Mouse (Mus musculus) macrophage (primary cell): ENCODE measurements around the gene Maff. TPM values are rescaled to one million over a fixed set of nuclear protein-coding genes. Genes with fewer than 3 reads are reported as not detected.

Source experiments
- H3K27ac ChIP-seq: fragments of 350-480 bp; formaldehyde crosslinking; 2 replicates; pipeline ENCODE4 v1.9.0; 2021
- H3K36me3 ChIP-seq: fragments of 350-480 bp; formaldehyde crosslinking; 2 replicates; pipeline ENCODE4 v1.9.0; 2021; ENCODE audit errors: inconsistent target
- H3K4me3 ChIP-seq: fragments of 350-480 bp; formaldehyde crosslinking; 2 replicates; pipeline ENCODE4 v1.9.0; 2021; ENCODE audit errors: inconsistent target
- H3K79me2 ChIP-seq: fragments of 350-480 bp; formaldehyde crosslinking; 2 replicates; pipeline ENCODE4 v1.9.0; 2021; ENCODE audit errors: inconsistent target
- WGBS: methylation state at CpG from one replicate; pipeline ENCODE4 v1.1.7; 2026; ENCODE audit warnings: inconsistent platforms; ENCODE audit not compliant: missing documents; 5-methylcytosine and 5-hydroxymethylcytosine counted together
- polyA plus RNA-seq: library from polyadenylated mRNA; stranded (reverse); fragments of 250-400 nt; gene quantifications from 3 replicates; pipeline ENCODE4 v1.2.4, GENCODE M21; 2018; ENCODE audit warnings: inconsistent platforms

The Maff gene
- polyA plus RNA-seq, 1 experiment from 2014 or later, result 0.80 TPM

DNA sequence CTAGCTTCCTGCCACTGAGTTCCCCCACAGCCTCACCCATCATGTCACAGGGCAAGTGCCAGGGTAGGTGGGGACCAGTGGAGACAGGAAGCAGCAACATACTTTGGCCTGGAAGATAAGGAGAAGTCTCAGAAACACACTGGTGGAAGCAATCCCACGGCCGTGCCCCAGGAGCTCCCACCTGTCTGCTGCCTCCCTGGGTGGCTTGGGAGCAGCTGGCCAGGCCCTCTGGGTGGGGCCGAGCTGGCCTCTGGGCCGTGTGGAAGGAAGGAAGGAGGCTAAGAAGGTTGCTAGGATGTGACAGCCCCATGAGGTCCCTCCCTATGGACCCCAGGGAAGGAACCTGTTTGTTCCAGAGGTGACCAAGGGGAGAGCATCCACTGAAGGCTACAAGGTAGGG lies 14.6 kb downstream of the Maff start:
- no peak overlapping the region for H3K4me3 ChIP-seq
- no peaks in the 10 kb centered on the region for H3K79me2 ChIP-seq
- H3K36me3 ChIP-seq, result peaks cover 49% of the 10 kb centered on the region
- WGBS, result 43% methylated on average over 4 of the region's 4 CpGs
- no peak overlapping the region for H3K27ac ChIP-seq

DNA sequence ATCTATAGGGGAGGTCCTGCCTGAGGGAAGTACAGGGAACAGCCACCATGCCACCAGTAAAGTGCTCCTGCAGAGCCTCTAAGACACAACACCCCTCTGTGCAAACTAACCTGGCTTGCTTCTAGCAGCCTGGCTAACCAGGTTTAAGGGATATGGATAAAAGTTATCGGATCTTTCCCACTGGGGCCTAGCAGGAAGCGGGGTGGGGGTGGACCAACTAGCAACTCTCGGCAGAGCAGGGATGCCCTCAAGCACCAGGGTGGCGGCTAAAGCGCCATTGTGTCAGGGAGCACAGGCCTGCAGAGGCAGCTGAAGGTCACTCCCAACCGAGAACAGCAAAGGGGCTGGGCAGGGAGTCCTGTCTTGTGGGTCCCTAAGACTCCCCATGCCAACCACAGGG lies 17.7 kb downstream of the Maff start:
- 91% methylated on average over 6 of the region's 6 CpGs for WGBS
- Histone ChIP-seq H3K4me3 (no peak overlapping the region), H3K27ac (no peak overlapping the region), H3K36me3 (peaks cover 79% of the 10 kb centered on the region), H3K79me2 (no peaks in the 10 kb centered on the region)

DNA sequence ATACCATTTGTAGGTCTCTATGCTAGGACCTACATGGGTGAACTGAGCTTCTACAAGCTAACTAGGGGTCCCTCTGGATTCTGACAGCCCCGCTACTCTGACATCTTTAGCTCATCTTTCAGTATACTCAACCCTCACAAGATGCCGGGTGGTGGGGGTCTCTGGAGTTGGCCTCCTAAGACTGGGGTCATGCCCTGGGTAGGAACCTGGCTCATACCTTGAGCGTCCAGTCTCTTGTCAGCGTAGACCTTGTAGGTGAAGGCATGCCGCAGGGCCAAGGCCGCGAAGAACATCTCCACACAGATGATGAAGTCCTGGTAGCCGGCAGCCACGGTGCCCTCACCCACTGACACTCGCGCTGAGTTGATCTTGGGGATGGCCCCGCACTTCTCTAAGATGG lies 18.6 kb downstream of the Maff start:
- no peak overlapping the region for H3K27ac ChIP-seq
- no peak overlapping the region for H3K4me3 ChIP-seq
- H3K36me3 ChIP-seq, result peaks cover 89% of the 10 kb centered on the region
- WGBS, result 96% methylated on average over 12 of the region's 12 CpGs
- H3K79me2 ChIP-seq, result no peaks in the 10 kb centered on the region

DNA sequence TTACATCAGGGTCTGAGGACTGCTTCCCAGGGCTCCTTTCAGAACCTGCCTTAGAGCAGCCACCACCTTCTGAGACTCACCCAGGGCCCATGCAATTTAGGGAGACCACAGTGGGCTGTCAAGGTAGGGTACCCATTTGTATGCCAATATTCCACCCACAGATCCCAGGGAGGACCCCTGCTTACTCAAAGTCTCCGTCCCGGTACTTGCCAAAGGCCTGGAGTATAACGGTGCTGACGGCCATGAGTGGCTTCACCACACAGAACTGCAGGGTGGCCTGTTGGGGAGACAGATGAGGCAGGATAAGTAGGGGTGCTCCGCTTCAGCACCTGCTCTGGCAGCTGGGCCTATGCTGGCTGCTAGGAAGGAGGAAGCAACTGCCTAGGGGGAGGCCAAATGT lies 20.0 kb downstream of the Maff start:
- no peaks in the 10 kb centered on the region for H3K79me2 ChIP-seq
- no peak overlapping the region for H3K4me3 ChIP-seq
- no peak overlapping the region for H3K27ac ChIP-seq
- peaks cover 97% of the 10 kb centered on the region for H3K36me3 ChIP-seq
- 100% methylated on average over 5 of the region's 5 CpGs for WGBS

DNA sequence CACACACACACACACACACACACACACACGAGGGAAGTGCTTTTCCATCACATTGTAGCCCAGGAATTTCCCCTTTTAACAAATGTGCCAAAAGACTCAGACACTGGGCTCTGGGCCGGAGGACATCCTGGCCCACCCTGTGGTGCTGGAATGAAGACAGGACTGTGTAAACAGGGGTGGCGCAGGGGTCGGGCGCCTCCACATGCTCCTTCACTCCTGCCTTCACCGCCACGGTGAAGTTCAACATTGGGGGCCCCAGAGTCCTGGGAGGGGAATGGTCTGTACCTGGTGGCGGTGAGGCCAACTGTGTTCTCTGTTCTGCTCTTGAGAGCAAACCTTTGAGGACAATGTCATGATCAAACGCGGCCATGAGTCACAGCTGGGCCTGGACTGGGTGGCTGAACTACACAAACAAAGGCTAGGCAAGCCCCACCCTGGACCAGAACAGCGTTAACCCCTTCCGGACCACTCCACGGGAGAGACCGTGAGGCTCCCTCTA lies 21.9 kb downstream of the Maff start:
- Histone ChIP-seq H3K36me3 (peaks cover 96% of the 10 kb centered on the region), H3K4me3 (no peak overlapping the region), H3K27ac (no peak overlapping the region), H3K79me2 (no peaks in the 10 kb centered on the region)
- 90% methylated on average over 13 of the region's 14 CpGs for WGBS

DNA sequence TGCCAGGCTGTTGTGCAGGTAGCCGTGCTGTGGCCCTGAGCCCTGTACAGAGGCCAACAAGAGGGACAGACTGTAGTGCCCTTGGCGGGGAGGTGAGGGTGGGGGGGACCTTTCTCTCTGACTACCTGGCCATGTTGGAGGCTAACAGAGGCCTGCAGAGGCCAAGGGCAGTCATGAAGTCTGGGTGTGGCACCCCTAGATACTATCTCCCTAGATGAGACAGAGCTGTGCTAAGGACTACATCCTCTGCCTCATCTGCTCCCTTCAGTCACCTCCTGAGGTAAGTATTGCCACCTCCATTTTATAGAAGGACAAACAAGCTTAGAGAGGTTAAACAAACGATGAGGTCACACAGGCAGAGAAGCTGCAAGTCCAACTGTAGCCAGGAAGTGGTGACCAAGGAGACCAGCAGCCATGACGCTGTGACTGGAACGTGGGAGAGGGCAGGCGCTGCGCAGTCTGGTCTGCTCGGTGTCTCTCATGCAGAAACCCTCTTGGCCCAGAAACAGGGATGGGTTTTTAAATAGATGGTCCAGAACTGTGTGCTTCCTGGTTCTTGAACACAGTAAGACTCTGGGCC lies 22.5 kb downstream of the Maff start:
- 93% methylated on average over 8 of the region's 8 CpGs for WGBS
- Histone ChIP-seq H3K79me2 (no peaks in the 10 kb centered on the region), H3K4me3 (no peak overlapping the region), H3K27ac (no peak overlapping the region), H3K36me3 (peaks cover 96% of the 10 kb centered on the region)

DNA sequence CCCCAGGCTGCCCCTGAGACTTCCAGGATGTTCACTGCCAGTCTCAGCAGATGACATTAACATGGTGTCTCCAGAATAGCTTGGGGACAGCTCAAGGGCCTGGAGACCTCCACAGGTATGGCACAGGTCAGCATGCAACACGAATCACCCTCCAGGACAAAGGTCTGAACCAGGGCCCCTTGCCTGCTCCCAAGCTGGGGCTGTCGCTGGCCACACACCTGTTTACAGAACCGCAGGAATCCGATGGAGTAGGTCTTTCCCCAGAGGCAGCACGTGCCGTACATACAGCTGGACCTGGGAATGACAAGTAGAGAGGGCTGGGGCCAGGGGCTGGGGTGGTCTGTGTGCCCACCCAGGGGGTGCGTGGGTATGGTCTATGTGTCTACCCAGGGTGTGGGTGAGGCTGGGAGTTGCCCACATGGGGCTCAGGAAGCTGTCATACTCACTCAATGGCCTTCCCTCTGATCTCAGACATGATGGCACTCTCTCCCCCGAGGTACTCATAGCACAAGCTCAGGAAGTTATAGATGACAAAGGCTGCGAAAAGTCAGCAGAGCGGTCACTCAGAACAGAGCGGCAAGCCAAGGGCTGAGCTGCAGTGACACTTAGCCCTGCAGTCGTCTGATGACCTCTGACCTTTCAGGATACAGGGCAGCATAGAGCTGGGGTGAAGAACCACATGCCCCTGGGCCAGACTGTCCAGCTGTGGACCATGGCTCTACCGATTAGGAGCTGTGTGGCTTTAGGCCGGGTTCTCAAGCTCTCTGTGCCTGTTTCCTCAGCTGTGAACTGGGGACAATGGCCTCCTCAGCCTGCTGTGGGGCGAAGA lies 23.2 kb downstream of the Maff start:
- whole genome bisulfite sequencing, result 94% methylated on average over 15 of the region's 15 CpGs
- Histone ChIP-seq H3K36me3 (peaks cover 96% of the 10 kb centered on the region), H3K4me3 (no peak overlapping the region), H3K79me2 (no peaks in the 10 kb centered on the region), H3K27ac (no peak overlapping the region)

DNA sequence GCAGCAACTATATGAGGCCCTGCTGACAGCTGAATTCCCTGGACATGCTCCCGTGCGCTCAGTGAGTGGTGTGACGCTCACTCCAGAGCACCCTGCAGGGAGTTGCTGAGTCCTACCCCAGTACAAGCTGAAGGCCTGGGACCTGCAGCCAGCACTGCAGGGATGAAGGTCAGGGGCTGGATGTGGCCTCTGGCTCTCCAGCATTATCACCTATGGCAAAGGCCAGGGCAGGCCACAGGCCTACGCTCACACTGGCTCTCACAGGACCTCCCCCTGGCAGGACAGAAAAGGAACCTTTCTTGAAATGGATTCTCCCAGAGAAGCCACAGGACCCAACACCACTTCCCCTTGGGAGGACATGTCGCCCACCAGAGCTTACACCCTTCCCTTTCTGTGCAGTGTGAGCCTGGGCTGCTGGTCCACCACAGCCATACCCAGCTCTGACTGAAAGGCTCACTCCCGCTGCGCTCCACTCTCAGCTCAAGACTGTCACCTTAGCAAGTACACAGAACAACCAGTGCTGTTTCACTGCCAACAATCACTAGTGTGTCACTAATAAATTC lies 23.9 kb downstream of the Maff start:
- 78% methylated on average over 7 of the region's 7 CpGs for WGBS
- H3K36me3 ChIP-seq, result peaks cover 95% of the 10 kb centered on the region
- H3K79me2 ChIP-seq, result no peaks in the 10 kb centered on the region
- no peak overlapping the region for H3K27ac ChIP-seq
- H3K4me3 ChIP-seq, result no peak overlapping the region

DNA sequence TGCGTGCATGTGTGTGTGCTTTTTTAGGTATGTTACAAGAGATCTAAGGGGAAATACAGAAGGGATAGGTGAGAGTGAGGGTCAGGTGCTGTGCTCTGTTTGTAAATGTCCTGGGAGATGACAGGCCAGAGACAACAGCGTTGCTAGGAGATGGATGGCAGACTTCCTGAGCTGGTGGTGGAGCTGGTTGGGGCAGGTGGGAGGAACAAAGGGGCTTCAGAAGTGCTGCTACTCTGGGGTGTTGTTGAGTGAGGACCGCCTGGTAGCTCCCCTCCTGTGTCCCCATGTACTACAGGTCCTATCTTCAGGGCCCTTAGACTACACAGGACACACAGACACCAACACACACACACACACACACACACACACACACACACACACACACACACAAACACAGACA lies 28.3 kb downstream of the Maff start:
- peaks cover 87% of the 10 kb centered on the region for H3K36me3 ChIP-seq
- WGBS, result 89% methylated on average over 3 of the region's 3 CpGs
- H3K4me3 ChIP-seq, result no peak overlapping the region
- H3K27ac ChIP-seq, result no peak overlapping the region
- peaks cover 18% of the 10 kb centered on the region for H3K79me2 ChIP-seq

DNA sequence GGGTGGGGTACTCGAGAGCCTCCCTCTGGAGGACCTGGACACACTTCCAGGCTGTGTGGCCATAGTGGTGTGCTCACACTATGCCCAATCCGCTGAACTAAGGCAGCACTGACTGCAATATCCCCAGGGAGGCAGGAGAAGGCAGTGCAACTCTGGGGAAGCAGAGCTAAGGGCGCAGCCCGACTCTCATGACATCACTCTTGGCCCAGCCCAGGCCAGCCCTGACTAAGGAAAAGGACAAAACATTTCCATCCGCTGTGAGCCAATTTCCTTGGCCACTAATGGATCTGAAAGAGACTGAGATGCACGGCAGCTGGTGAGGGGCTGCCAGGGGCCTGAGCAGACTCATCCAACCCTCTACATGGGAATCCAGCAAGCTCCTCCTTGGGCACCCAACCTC lies 31.3 kb downstream of the Maff start:
- no peak overlapping the region for H3K27ac ChIP-seq
- H3K79me2 ChIP-seq, result peaks cover 47% of the 10 kb centered on the region
- H3K4me3 ChIP-seq, result no peak overlapping the region
- 94% methylated on average over 6 of the region's 6 CpGs for WGBS
- H3K36me3 ChIP-seq, result peaks cover 60% of the 10 kb centered on the region

DNA sequence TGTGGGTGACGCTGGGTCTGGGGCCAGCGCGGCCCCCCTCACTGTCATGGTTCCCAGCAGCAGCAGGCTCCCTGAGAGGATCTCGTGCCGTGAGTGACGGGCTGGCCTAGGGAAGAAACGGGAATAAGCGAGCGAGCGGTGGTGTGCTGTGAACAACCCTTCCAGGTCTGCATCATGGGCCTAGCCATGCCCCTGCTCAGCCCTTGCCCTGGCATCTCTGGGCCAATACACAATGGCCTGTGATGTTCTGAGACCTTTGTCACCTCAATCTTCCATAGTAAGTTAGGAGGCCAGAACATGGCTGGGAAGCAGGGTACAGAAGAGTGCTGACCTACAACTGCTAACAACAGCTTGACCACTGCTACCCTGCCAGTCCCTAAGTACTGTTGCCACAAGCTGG lies 32.2 kb downstream of the Maff start:
- Histone ChIP-seq H3K36me3 (peaks cover 51% of the 10 kb centered on the region), H3K79me2 (peaks cover 57% of the 10 kb centered on the region), H3K27ac (no peak overlapping the region), H3K4me3 (no peak overlapping the region)
- WGBS, result 98% methylated on average over 10 of the region's 10 CpGs

DNA sequence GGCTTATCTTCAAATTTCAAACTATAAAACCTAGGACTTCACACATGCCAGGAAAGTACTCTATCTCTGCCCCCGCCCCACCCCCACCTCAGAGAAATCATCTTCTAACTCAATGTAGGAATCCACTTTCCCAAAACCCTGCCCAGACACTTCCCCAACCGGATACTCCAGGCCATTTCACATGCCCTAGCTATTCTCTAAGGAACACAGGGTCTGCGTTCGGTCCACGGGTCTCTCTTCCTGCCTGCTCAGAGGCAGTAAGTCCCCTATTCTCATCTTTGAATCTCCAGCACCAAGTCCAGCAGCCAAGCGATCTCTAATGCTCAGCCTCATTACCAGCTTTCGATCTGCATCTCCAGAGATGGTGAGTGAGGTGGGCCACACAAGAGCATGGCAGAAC lies 33.2 kb downstream of the Maff start:
- WGBS, result 99% methylated on average over 6 of the region's 7 CpGs
- H3K4me3 ChIP-seq, result no peak overlapping the region
- peaks cover 41% of the 10 kb centered on the region for H3K36me3 ChIP-seq
- H3K27ac ChIP-seq, result no peak overlapping the region
- H3K79me2 ChIP-seq, result peaks cover 67% of the 10 kb centered on the region

DNA sequence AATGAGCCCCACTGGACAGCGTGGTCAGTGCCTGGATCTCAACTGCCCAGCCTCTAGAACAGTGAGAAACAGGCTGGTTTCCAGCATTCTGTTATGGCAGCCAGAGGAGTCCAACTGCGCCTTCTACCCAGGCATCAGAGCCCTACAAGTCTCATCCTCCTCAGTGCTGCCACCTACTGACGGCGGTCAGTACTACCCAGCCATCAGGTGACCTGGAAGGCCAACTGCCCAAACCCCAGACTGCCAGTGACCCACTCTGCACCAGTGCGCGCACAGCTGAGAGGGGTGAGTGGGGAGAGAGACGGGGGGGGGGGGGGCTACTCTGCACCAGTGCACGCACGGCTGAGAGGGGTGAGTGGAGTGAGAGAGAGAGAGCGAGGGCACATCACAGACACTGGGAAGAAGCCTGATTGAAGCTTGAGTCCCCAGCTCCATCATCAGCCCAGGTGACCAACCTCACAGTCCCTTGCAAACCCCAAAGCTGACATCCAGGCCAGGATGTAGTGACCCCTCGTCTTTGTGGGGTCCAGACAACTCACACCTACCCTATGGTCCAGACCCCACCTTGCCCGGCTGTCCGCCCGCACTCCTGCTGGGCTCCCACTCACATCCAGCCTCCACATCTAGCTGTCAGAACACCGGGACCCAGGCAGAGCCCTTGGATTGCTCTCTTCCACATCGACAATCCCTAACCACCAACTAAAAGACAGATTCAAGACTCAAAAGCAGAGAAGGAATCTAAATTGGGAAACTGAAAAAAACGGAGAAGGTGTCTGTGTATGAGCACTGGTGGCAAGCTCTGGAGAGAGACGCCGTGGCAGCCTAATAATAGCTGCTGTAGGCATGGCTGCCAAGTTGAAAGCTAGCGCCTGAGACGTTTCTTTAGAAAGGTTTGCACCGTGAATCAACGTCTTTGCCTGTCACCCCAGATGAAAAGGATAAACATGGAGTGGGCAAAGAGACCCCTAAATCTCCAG lies 34.3 kb downstream of the Maff start:
- peaks cover 78% of the 10 kb centered on the region for H3K79me2 ChIP-seq
- H3K36me3 ChIP-seq, result peaks cover 38% of the 10 kb centered on the region
- WGBS, result 70% methylated on average over 20 of the region's 23 CpGs
- H3K4me3 ChIP-seq, result no peak overlapping the region
- no peak overlapping the region for H3K27ac ChIP-seq

DNA sequence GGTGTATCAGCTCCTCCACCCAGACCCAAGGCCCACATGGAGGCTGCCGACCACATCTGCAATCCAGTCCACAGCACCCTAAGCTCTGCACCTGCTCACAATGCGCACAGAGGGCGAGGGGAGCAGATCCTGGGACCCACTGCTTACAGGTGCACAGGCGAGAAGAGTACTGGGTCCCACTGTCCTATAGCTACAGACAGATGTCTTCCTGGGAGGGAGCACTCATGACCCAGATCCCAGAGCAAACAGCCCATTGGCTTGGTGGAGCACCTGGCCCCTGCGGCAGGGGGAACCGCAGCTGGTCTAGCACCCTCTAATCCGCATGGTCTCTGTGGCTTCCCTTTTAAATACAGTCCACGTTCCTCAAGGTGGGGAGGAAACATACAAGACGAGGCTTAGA lies 35.2 kb downstream of the Maff start:
- no peak overlapping the region for H3K4me3 ChIP-seq
- H3K79me2 ChIP-seq, result peaks cover 87% of the 10 kb centered on the region
- 92% methylated on average over 9 of the region's 9 CpGs for WGBS
- peaks cover 38% of the 10 kb centered on the region for H3K36me3 ChIP-seq
- no peak overlapping the region for H3K27ac ChIP-seq
